Mouse (Mus musculus) thymus, postnatal 10 days (tissue): ENCODE measurements around the gene Camkk1.

Experiments used
- DNase-seq, 2 experiments: peaks; one replicate each; pipeline ENCODE4 v3.0.0; 2021; ENCODE audit warnings: low spot score in 2 of 2

Camkk1 gene

DNA sequence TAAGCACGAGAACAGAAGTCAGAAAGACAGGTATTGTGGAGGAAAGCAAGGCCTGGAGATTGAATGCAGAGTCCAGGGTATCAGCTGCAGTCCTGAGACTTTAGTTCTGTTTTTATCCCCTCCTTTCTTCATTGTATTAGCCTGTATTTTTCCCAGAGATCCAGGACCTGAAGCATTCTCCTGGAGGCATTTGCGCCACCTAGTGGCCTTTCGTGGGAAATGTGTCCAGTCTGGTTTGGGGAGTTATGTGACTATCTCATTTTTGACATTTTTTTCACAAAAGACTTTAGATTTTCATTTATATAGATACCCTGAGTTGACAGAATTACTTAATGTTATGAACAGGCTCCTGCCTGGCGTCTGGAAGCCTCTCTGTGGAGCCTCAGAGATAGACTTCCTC, 30.5 kb downstream of the Camkk1 start:
- DNase-seq: peak; percentile 27 to 61

- DNase-seq: no peak
Observed at GRCm38 (mm10) chr11:73052795-73053194, 34.0 kb downstream of the Camkk1 start.

- DNase-seq: no peak
Observed at GRCm38 (mm10) chr11:73057701-73058100, 38.9 kb downstream of the Camkk1 start.

GRCm38 (mm10) chr11:73059630-73060029, 40.8 kb downstream of the Camkk1 start:
- no peak for DNase-seq

- no peak for DNase-seq
Observed at GRCm38 (mm10) chr11:73061413-73061812, 42.6 kb downstream of the Camkk1 start.

DNA sequence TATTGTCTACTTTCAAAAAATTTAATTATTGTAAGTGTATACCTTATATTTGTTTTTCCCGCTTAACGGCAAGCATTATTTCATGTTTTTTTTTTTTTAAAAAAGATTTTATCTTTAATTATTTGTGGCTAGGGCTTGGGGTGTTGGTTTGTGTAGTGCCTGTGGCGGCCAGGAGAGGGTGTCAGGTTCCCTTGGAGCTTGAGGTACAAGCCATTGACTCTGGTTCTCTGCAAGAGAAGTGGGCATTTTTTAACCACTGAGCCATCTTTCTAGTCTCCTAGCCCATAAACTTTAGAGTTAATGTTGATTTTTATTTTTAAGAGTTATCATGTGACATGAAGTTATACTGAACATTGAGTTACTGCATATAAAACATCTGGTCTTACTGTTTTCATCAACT, 53.0 kb downstream of the Camkk1 start:
- peak in 1 of 2 experiments; percentile 46 for DNase-seq

DNA sequence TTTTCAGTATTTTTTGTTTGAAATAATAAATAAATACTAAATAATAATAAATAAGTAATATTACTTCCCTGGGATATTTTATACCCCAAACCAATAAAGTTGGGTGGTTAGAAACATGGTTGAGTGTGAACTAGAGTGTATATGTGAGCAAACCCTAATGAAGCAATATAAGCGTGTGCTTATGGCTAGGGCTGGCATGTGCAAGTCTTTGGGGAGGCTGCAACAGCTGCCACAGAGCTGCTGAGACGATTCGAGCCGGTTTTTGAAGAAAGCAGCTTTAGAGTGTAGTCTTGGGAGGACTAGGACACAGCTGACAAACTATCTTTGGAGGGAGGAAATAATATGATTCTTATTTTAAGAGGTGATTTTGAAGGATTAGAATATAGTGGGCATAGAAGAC, 57.5 kb downstream of the Camkk1 start:
- DNase-seq: no peak

- no peak for DNase-seq
Observed at GRCm38 (mm10) chr11:73076733-73077132, 57.9 kb downstream of the Camkk1 start.

DNA sequence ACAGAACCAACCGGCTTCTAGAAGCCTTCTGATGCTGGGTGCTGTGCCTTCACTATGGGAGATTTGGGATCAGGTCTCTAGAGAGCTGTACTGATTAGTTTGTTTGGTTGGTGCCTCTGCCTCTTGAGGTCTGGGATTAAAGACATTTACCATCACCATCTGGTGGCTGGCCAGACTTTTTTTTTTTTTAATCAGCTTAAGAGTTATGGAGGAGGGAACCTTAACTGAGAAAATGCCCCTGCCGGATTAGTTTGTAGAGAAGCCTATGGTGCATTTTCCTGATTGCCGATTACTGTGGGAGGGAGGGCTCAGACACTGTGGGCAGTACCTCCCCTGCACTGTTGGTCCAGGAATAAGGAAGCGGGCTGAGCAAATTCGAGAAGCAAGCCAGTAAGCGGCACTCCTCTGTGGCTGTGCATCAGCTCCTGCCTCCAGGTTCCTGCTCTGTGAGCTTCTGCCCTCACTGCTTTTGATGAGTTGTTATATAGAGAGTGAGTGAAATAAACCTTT, 58.5 kb downstream of the Camkk1 start:
- DNase-seq: no peak

DNA sequence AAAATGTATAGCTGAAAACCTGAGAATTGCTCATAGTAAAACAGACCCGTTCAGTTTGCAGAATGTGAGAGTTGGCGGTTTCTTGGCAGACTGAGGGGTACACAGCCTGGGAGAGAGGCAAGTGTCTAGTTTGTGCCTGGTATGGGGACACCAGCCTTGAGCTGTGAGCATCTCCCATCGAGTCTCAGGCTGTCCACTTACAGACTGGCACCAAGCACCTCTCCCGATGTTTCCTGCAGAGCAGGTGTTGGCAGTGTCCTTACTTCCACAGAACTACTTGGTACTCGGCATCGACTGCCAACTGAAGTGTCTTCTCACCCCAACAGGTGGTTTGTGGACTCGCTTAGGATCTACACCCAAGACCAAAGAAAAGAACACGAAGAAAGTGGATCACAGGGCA, 59.8 kb downstream of the Camkk1 start:
- no peak for DNase-seq

DNA sequence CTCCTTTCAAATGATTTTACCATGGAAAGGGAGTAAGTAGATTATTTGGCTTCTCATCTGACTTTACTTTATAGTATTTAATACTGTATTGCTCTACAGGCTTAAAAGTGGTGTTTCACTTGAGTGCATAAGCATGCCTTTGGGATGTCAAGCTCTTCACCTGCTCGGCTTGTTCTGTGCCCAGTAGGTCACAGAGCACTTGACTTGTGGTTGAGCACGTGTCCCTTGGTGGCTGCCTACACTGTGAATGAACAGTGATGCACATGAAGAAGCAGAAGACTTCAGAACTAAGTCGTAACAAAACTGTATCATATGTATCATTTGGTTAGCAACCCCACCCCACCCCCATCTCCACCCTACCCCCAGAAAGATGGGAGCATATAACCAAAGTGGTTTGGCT, 61.5 kb downstream of the Camkk1 start:
- no peak for DNase-seq

GRCm38 (mm10) chr11:73084303-73084702, 65.5 kb downstream of the Camkk1 start:
- DNase-seq: no peak

GRCm38 (mm10) chr11:73084804-73085231, 66.0 kb downstream of the Camkk1 start:
- DNase-seq: no peak

GRCm38 (mm10) chr11:73085391-73085790, 66.6 kb downstream of the Camkk1 start:
- no peak for DNase-seq

- no peak for DNase-seq
Observed at GRCm38 (mm10) chr11:73087700-73088480, 69.1 kb downstream of the Camkk1 start.

DNA sequence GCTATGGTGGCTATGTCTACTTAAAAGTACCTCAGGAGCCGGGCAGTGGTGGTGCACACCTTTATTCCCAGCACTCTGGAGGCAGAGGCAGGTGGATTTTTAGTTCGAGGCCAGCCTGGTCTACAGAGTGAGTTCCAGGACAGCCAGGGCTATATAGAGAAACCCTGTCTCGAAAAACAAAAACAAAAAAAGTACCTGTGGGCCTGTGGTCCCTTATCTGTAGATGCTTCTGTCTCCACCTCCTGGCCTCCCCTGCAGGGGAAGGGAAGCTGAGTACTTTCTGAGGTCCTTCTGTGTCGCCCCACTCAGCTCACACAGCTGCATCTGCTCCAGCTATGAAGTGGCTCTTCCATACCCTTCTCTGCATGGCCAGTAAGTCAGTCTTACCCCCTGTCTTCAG, 71.5 kb downstream of the Camkk1 start, which contains the start of gene Itgae:
Gene Itgae, plus strand, starts transcription at position 301 of the 400 bp plus-strand sequence.
- DNase-seq: no peak

DNA sequence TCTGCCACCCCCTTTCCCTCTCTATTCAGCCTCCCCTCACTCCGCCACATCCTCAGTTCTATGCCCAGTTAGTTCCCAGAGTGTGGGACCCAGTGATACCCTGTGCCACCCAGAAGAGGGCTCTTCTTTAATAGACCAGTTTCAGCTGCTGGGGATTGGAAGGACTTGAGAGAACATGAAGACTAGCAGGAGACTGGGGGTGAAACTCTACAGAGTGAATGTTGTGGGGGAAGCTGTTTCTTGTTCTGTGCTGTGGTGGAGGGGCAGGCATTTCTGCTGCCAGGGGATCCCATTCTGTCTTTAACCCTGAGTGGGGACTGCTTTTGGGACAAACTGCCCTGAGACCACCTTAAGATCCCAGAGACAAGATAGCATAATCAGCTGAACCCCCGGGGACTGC, 72.0 kb downstream of the Camkk1 start:
- no peak for DNase-seq
